Comparison of ENCODE assay signal across 9 mouse cellular contexts in genomic region chrX:138170146-138170545, GRCm38 (mm10). TPM values are rescaled to one million over a fixed set of nuclear protein-coding genes. Genes with fewer than 3 reads are reported as not detected.
DNase-seq lines count a peak whose midpoint lies in the region; ATAC-seq lines count a peak whose summit lies in the region.
"Had no signal": no experiment of that assay in that cellular context is flagged by ENCODE, and none has a peak within 500 bp of the region (broad histone marks: within the 10 kb centered on the region; RNA-seq: fewer than 3 reads in every experiment).

No protein-coding gene starts in this region.

- no peak overlapping the region for H3K9ac ChIP-seq in kidney, embryonic 14.5 days (ENCODE audit: low read depth, low read length)
- H3K9ac ChIP-seq: limb, embryonic 13.5 days had no signal

- no peaks in the 10 kb centered on the region for H3K36me3 ChIP-seq in kidney, embryonic 14.5 days (ENCODE audit: control insufficient read depth, insufficient read depth, low read length)
- no peaks in the 10 kb centered on the region for H3K36me3 ChIP-seq in embryonic facial prominence, embryonic 10.5 days (replicated peaks)
- H3K36me3 ChIP-seq: limb, embryonic 13.5 days had no signal

- DNase-seq in kidney, adult 9 months = peak; percentile 16
- DNase-seq in urinary bladder, postnatal 25 days (ENCODE audit: low spot score) = peak; percentile 3
- DNase-seq in urinary bladder, adult 2 months (ENCODE audit: low spot score) = no peak
- DNase-seq in embryonic facial prominence, embryonic 10.5 days (ENCODE audit: low spot score) = peak; percentile 6
- DNase-seq in thymus, postnatal 10 days (ENCODE audit: low spot score in 2 of 2) = no peak
- DNase-seq in adrenal gland, adult 18-20 months (ENCODE audit: low spot score in 2 of 2) = no peak

- WGBS in kidney, embryonic 14.5 days = 15% methylated on average over 3 of the region's 3 CpGs
- WGBS in embryonic facial prominence, embryonic 10.5 days = 15% methylated on average over 3 of the region's 3 CpGs

- no peaks in the 10 kb centered on the region for H3K27me3 ChIP-seq in kidney, embryonic 14.5 days (ENCODE audit: control insufficient read depth, insufficient read depth, low read length)
- no peaks in the 10 kb centered on the region; the same call in none of the 2 replicates for H3K27me3 ChIP-seq in embryonic facial prominence, embryonic 10.5 days (replicated peaks; ENCODE audit: low read depth, poor library complexity, severe bottlenecking)
- H3K27me3 ChIP-seq: limb, embryonic 13.5 days had no signal

- no peak overlapping the region for H3K4me2 ChIP-seq in kidney, embryonic 14.5 days (replicated peaks; ENCODE audit: low read depth, low read length)
- H3K4me2 ChIP-seq: limb, embryonic 13.5 days had no signal

- H3K4me1 ChIP-seq in kidney, embryonic 14.5 days (ENCODE audit: control insufficient read depth, insufficient read depth, low read length) = no peaks in the 10 kb centered on the region
- no peaks in the 10 kb centered on the region for H3K4me1 ChIP-seq in embryonic facial prominence, embryonic 10.5 days
- H3K4me1 ChIP-seq: limb, embryonic 13.5 days had no signal

- H3K27ac ChIP-seq in kidney, embryonic 14.5 days (ENCODE audit: low read depth, low read length) = no peak overlapping the region
- H3K27ac ChIP-seq in embryonic facial prominence, embryonic 10.5 days (replicated peaks) = no peak overlapping the region
- H3K27ac ChIP-seq: limb, embryonic 13.5 days had no signal

- ATAC-seq in kidney, embryonic 14.5 days (ENCODE audit: low FRiP score, low TSS enrichment) = no peak

- H3K4me3 ChIP-seq in kidney, embryonic 14.5 days (ENCODE audit: low read length) = no peak overlapping the region
- H3K4me3 ChIP-seq in embryonic facial prominence, embryonic 10.5 days = no peak overlapping the region
- H3K4me3 ChIP-seq: limb, embryonic 13.5 days had no signal

- no peaks in the 10 kb centered on the region for H3K9me3 ChIP-seq in kidney, embryonic 14.5 days (ENCODE audit: control insufficient read depth, low read length)
- H3K9me3 ChIP-seq in embryonic facial prominence, embryonic 10.5 days = no peaks in the 10 kb centered on the region
- H3K9me3 ChIP-seq: limb, embryonic 13.5 days had no signal

RNA-seq across cellular contexts. Expression of gene Tex13a, which starts 39.2 kb away (rescaled TPM):
- polyA plus RNA-seq in kidney, embryonic 14.5 days (2014; fragmentation: Nextera tagmentation; extraction: Ambion mirVana) = not detected in 2 replicates
- polyA plus RNA-seq in urinary bladder, adult 2 months (2012; rRNA removed) = not detected in 2 replicates
- polyA plus RNA-seq in embryonic facial prominence, embryonic 10.5 days (2016; fragmentation: Nextera tagmentation; extraction: Ambion mirVana) = not detected in 2 replicates
- total RNA-seq in adrenal gland, adult 18-20 months (2021) = not detected
- total RNA-seq: gastrocnemius, adult 18-20 months had no signal
- polyA plus RNA-seq: limb, embryonic 13.5 days had no signal

Comparison
In these comparisons a context has a peak if more than half of its experiments do, and no peak if none do; other contexts are left out.
1. DNase-seq: peak in kidney, adult 9 months (single experiment), urinary bladder, postnatal 25 days (single experiment) and embryonic facial prominence, embryonic 10.5 days (single experiment); none in urinary bladder, adult 2 months (single experiment), thymus, postnatal 10 days (0 of 2) and adrenal gland, adult 18-20 months (0 of 2).